Mouse (Mus musculus): ENCODE data around the gene Gm5460. TPM values are rescaled to one million over a fixed set of nuclear protein-coding genes. Genes with fewer than 3 reads are reported as not detected.

Gm5460 gene
- polyA plus RNA-seq (2021; fragmentation: Nextera tagmentation) = not detected in 2 replicates
- long read RNA-seq, experiment 1 = 0 reads
- long read RNA-seq, experiment 2 = 0 reads

GRCm38 (mm10) chr14:34016381-34016780, at the start of gene Gm5460:
Gm5460 (plus strand) TSS chr14:34016758.

GRCm38 (mm10) chr14:33978604-33979059, 37.9 kb upstream of the Gm5460 start, which contains the start of gene Zfp488:
Zfp488 (minus strand) TSS chr14:33978764.

GRCm38 (mm10) chr14:34015063-34015462, 1.5 kb upstream of the Gm5460 start, which contains the start of gene Gm30083:
Gm30083 (minus strand) TSS chr14:34015182.

GRCm38 (mm10) chr14:34052516-34052915, 36.0 kb downstream of the Gm5460 start, which contains the start of gene Antxrl:
Antxrl (plus strand) TSS chr14:34052707.

GRCm38 (mm10) chr14:34085731-34086130, 69.2 kb downstream of the Gm5460 start, which contains the start of gene Anxa8:
Anxa8 (plus strand) TSS chr14:34085981.

Other genes starting within 250 kb of the Gm5460 start
- gene Gdf10, start 93.2 kb upstream of the Gm5460 start, polyA plus RNA-seq (2021; fragmentation: Nextera tagmentation) = 2.1 and 2.9 TPM in 2 replicates
- gene Gdf2, start 75.7 kb upstream of the Gm5460 start, polyA plus RNA-seq (2021; fragmentation: Nextera tagmentation) = not detected in 2 replicates
- 0.06 and 0.08 TPM in 2 replicates for gene Rbp3, start 62.8 kb upstream of the Gm5460 start, polyA plus RNA-seq (2021; fragmentation: Nextera tagmentation)
- gene Zfp488, start 38.0 kb upstream of the Gm5460 start, polyA plus RNA-seq (2021; fragmentation: Nextera tagmentation) = 1.2 and 1.7 TPM in 2 replicates
- not detected in 2 replicates for gene Gm30083, start 1.6 kb upstream of the Gm5460 start, polyA plus RNA-seq (2021; fragmentation: Nextera tagmentation)
- not detected in 2 replicates for gene Antxrl, start 35.9 kb downstream of the Gm5460 start, polyA plus RNA-seq (2021; fragmentation: Nextera tagmentation)
- gene Anxa8, start 69.2 kb downstream of the Gm5460 start, polyA plus RNA-seq (2021; fragmentation: Nextera tagmentation) = 0.50 and 0.74 TPM in 2 replicates
- not detected in 2 replicates for gene A630023A22Rik, start 86.0 kb downstream of the Gm5460 start, polyA plus RNA-seq (2021; fragmentation: Nextera tagmentation)
- gene Npy4r, start 135.7 kb downstream of the Gm5460 start, polyA plus RNA-seq (2021; fragmentation: Nextera tagmentation) = 0.04 TPM in 1 of 2 replicates, not detected in the other
- gene Gprin2, start 184.9 kb downstream of the Gm5460 start, polyA plus RNA-seq (2021; fragmentation: Nextera tagmentation) = 0.25 and 0.65 TPM in 2 replicates
- gene Syt15, start 202.8 kb downstream of the Gm5460 start, polyA plus RNA-seq (2021; fragmentation: Nextera tagmentation) = 0.29 and 0.34 TPM in 2 replicates